Mouse (Mus musculus): ENCODE results near the gene Xndc1. TPM values are rescaled to one million over a fixed set of nuclear protein-coding genes. Genes with fewer than 3 reads are reported as not detected.
A peak's percentile ranks its signal among the peaks of the same experiment; 100 is the strongest.

The Xndc1 gene
- polyA plus RNA-seq, 1 experiment from 2014 or later = 7.8 TPM

GRCm38 (mm10) chr7:102064655-102065045, 661 bp upstream of the Xndc1 start:
- WGBS = under 1% methylated on average over 9 of the region's 9 CpGs
- peak overlapping the region; percentile 71 for H3K4me3 ChIP-seq (ENCODE audit: low read depth, low read length)
- H3K4me2 ChIP-seq (replicated peaks; ENCODE audit: low read depth) = peak overlapping the region; percentile 70
- ATAC-seq (ENCODE audit: low FRiP score, low TSS enrichment) (peak; percentile 17; the same call in 1 of the 2 replicates), DNase-seq (ENCODE audit: low spot score) (no peak)
- H3K36me3 ChIP-seq (ENCODE audit: control insufficient read depth, insufficient read depth, low read length) = no peaks in the 10 kb centered on the region
- H3K27ac ChIP-seq (replicated peaks) = peak overlapping the region; percentile 87
- TF ChIP-seq CTCF (IDR thresholded peaks at IDR 0.05; ENCODE audit: low read depth) (no peak), EP300 (optimal IDR thresholded peaks at IDR 0.05) (no peak)
- no peaks in the 10 kb centered on the region for H3K27me3 ChIP-seq (ENCODE audit: control insufficient read depth, insufficient read depth, low read length)
- peak overlapping the region; percentile 64 for H3K9ac ChIP-seq (ENCODE audit: low read length)
- H3K4me1 ChIP-seq (replicated peaks; ENCODE audit: control insufficient read depth, insufficient read depth) = peaks cover 7% of the 10 kb centered on the region; the same call in 1 of the 2 replicates
- H3K9me3 ChIP-seq (ENCODE audit: control insufficient read depth, low read length) = no peaks in the 10 kb centered on the region

DNA sequence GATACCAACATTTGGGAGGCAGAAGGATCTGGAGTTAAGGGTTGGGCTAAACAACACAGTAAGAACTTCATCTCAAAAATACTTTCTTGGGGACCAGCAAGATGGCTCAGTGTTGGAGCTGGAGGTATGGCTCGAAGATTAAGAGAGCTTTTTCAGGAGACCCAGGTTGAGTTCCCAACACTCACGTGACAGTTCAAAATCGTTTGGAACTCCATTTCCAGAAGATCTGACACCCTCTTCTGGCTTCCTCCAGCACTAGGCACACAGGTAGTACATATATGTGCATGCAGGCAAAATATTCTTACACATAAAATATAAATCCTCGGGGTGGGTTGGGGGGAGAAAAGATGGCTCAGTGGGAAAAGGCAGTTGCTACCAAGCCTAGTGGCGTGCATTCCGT, 1.1 kb downstream of the Xndc1 start:
- Histone ChIP-seq H3K27ac (replicated peaks) (no peak overlapping the region), H3K27me3 (ENCODE audit: control insufficient read depth, insufficient read depth, low read length) (no peaks in the 10 kb centered on the region), H3K36me3 (ENCODE audit: control insufficient read depth, insufficient read depth, low read length) (no peaks in the 10 kb centered on the region), H3K9me3 (ENCODE audit: control insufficient read depth, low read length) (no peaks in the 10 kb centered on the region), H3K4me2 (replicated peaks; ENCODE audit: low read depth) (peak overlapping the region; percentile 51), H3K9ac (ENCODE audit: low read length) (no peak overlapping the region), H3K4me3 (ENCODE audit: low read depth, low read length) (peak overlapping the region; percentile 71; the same call in 1 of the 2 replicates), H3K4me1 (replicated peaks; ENCODE audit: control insufficient read depth, insufficient read depth) (peaks cover 7% of the 10 kb centered on the region; the same call in 1 of the 2 replicates)
- WGBS = 54% methylated on average over 6 of the region's 6 CpGs
- ATAC-seq (ENCODE audit: low FRiP score, low TSS enrichment) (no peak), DNase-seq (ENCODE audit: low spot score) (no peak)
- no peak for TF ChIP-seq CTCF (IDR thresholded peaks at IDR 0.05; ENCODE audit: low read depth)
- no peak for TF ChIP-seq EP300 (optimal IDR thresholded peaks at IDR 0.05)

DNA sequence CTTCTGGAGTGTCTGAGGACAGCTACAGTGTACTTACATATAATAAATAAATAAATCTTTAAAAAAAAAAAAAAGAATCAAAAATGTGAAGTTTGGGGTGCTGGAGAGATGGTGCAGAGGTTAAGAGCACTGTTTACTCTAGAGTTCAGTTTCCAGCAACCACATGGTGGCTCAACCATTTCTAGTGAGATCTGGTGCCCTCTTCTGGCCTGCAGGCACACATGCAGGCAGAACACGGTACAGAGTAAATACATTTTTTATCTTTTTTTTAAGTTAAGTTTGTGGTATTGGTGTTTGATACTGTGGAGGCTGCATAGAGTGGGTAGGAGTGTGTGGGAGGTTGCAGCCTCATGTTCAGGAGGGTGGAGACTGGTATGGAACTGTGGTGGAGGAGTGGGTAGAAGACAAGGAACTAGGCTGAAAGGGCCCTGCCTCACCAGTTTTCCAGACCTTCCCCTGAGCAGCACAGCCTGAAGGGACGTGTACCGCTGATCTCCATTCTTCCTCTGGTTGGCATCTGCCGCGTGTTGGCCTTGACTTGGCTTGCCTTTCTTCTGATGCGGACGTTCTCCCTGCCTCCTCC, 11.5 kb downstream of the Xndc1 start:
- no peak overlapping the region for H3K27ac ChIP-seq (replicated peaks)
- H3K4me3 ChIP-seq (ENCODE audit: low read depth, low read length) = no peak overlapping the region
- 73% methylated on average over 7 of the region's 7 CpGs for WGBS
- peaks cover 30% of the 10 kb centered on the region for H3K36me3 ChIP-seq (ENCODE audit: control insufficient read depth, insufficient read depth, low read length)
- peak; percentile 75 for TF ChIP-seq CTCF (IDR thresholded peaks at IDR 0.05; ENCODE audit: low read depth)
- no peak for TF ChIP-seq EP300 (optimal IDR thresholded peaks at IDR 0.05)
- no peak overlapping the region for H3K4me2 ChIP-seq (replicated peaks; ENCODE audit: low read depth)
- no peaks in the 10 kb centered on the region for H3K4me1 ChIP-seq (replicated peaks; ENCODE audit: control insufficient read depth, insufficient read depth)
- H3K27me3 ChIP-seq (ENCODE audit: control insufficient read depth, insufficient read depth, low read length) = no peaks in the 10 kb centered on the region
- no peaks in the 10 kb centered on the region for H3K9me3 ChIP-seq (ENCODE audit: control insufficient read depth, low read length)
- ATAC-seq (ENCODE audit: low FRiP score, low TSS enrichment) (no peak; the same call in 1 of the 2 replicates), DNase-seq (ENCODE audit: low spot score) (no peak)
- H3K9ac ChIP-seq (ENCODE audit: low read length) = no peak overlapping the region

- WGBS = 66% methylated on average over 7 of the region's 7 CpGs
- peaks cover 28% of the 10 kb centered on the region for H3K36me3 ChIP-seq (ENCODE audit: control insufficient read depth, insufficient read depth, low read length)
These were observed 13.2 kb downstream of the Xndc1 start for GRCm38 (mm10) chr7:102078517-102078916.

DNA sequence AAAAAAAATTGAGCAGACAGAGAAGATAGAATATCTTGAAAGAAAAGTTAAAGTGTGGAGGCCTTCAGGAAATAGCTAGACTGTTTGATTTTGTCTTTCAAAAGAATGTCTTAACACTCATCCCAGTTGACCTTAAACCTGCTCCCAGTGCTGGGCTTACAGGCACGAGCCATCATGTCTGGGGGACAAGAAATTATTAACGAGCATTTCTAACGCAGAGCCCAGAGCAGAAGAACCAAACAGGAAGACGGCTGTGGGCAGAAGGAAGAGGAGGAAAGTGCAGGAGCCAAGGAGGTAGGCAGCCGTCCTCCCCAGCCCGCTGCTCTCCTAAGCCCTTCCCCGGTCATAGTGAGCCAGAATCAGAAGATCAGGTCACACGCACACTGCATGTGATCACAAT, 15.0 kb downstream of the Xndc1 start:
- no peak for DNase-seq (ENCODE audit: low spot score)
- Histone ChIP-seq H3K4me3 (ENCODE audit: low read depth, low read length) (no peak overlapping the region), H3K27ac (replicated peaks) (no peak overlapping the region), H3K27me3 (ENCODE audit: control insufficient read depth, insufficient read depth, low read length) (no peaks in the 10 kb centered on the region), H3K9ac (ENCODE audit: low read length) (no peak overlapping the region), H3K4me2 (replicated peaks; ENCODE audit: low read depth) (no peak overlapping the region), H3K9me3 (ENCODE audit: control insufficient read depth, low read length) (no peaks in the 10 kb centered on the region), H3K36me3 (ENCODE audit: control insufficient read depth, insufficient read depth, low read length) (peaks cover 27% of the 10 kb centered on the region), H3K4me1 (replicated peaks; ENCODE audit: control insufficient read depth, insufficient read depth) (no peaks in the 10 kb centered on the region)
- no peak for ATAC-seq (ENCODE audit: low FRiP score, low TSS enrichment)
- no peak for TF ChIP-seq EP300 (optimal IDR thresholded peaks at IDR 0.05)
- no peak for TF ChIP-seq CTCF (IDR thresholded peaks at IDR 0.05; ENCODE audit: low read depth)
- WGBS = 88% methylated on average over 8 of the region's 8 CpGs

More at GRCm38 (mm10) chr7:102078517-102078916, 13.2 kb downstream of the Xndc1 start:
- no peaks in the 10 kb centered on the region for H3K27me3 ChIP-seq (ENCODE audit: control insufficient read depth, insufficient read depth, low read length)
- ATAC-seq (ENCODE audit: low FRiP score, low TSS enrichment) = peak; percentile 74; the same call in 1 of the 2 replicates
- H3K9me3 ChIP-seq (ENCODE audit: control insufficient read depth, low read length) = no peaks in the 10 kb centered on the region
- no peaks in the 10 kb centered on the region for H3K4me1 ChIP-seq (replicated peaks; ENCODE audit: control insufficient read depth, insufficient read depth)
- no peak overlapping the region for H3K4me3 ChIP-seq (ENCODE audit: low read depth, low read length)
- H3K9ac ChIP-seq (ENCODE audit: low read length) = no peak overlapping the region
- no peak overlapping the region for H3K27ac ChIP-seq (replicated peaks)
- peak; percentile 37 for DNase-seq (ENCODE audit: low spot score)
- no peak overlapping the region for H3K4me2 ChIP-seq (replicated peaks; ENCODE audit: low read depth)
- no peak for TF ChIP-seq EP300 (optimal IDR thresholded peaks at IDR 0.05)
- peak; percentile 84 for TF ChIP-seq CTCF (IDR thresholded peaks at IDR 0.05; ENCODE audit: low read depth)

GRCm38 (mm10) chr7:102081784-102082183, 16.5 kb downstream of the Xndc1 start:
- Histone ChIP-seq H3K27me3 (ENCODE audit: control insufficient read depth, insufficient read depth, low read length) (no peaks in the 10 kb centered on the region), H3K4me1 (replicated peaks; ENCODE audit: control insufficient read depth, insufficient read depth) (no peaks in the 10 kb centered on the region), H3K9ac (ENCODE audit: low read length) (no peak overlapping the region), H3K27ac (replicated peaks) (no peak overlapping the region), H3K4me3 (ENCODE audit: low read depth, low read length) (no peak overlapping the region), H3K4me2 (replicated peaks; ENCODE audit: low read depth) (no peak overlapping the region), H3K36me3 (ENCODE audit: control insufficient read depth, insufficient read depth, low read length) (peaks cover 20% of the 10 kb centered on the region), H3K9me3 (ENCODE audit: control insufficient read depth, low read length) (no peaks in the 10 kb centered on the region)
- 96% methylated on average over 5 of the region's 5 CpGs for WGBS
- DNase-seq (ENCODE audit: low spot score) = no peak
- no peak for ATAC-seq (ENCODE audit: low FRiP score, low TSS enrichment)
- TF ChIP-seq EP300 (optimal IDR thresholded peaks at IDR 0.05) (no peak), CTCF (IDR thresholded peaks at IDR 0.05; ENCODE audit: low read depth) (no peak)
